Mouse (Mus musculus) limb, embryonic 11.5 days (tissue): ENCODE results near the gene Doc2a. TPM values are rescaled to one million over a fixed set of nuclear protein-coding genes. Genes with fewer than 3 reads are reported as not detected.

Experiments used
- ATAC-seq: fragments of 200-750 bp; cut with Nextera tagmentation; 2 replicates; pipeline ENCODE4 v1.8.0; 2017; ENCODE audit warnings: low read depth; ENCODE audit not compliant: insufficient number of reproducible peaks, low FRiP score, low TSS enrichment
- DNase-seq: peaks from one replicate; pipeline ENCODE4 v3.0.0-alpha.2; 2015; ENCODE audit warnings: low spot score
- H3K27ac ChIP-seq: fragments of 300-500 bp; sonication (generic); replicated peaks from 2 replicates; pipeline ENCODE4 v1.5.1; 2014; ENCODE audit warnings: low read depth, mild to moderate bottlenecking, low read length
- H3K27me3 ChIP-seq: fragments of 300-500 bp; sonication (generic); 2 replicates; pipeline ENCODE4 v1.6.1; 2014; ENCODE audit warnings: mild to moderate bottlenecking, low read length, mixed read lengths; ENCODE audit not compliant: control insufficient read depth, insufficient read depth
- H3K36me3 ChIP-seq: fragments of 300-500 bp; sonication (generic); 2 replicates; pipeline ENCODE4 v1.6.1; 2014; ENCODE audit warnings: mild to moderate bottlenecking, low read length, moderate library complexity, mixed read lengths; ENCODE audit not compliant: control insufficient read depth, insufficient read depth
- H3K4me1 ChIP-seq: fragments of 300-500 bp; sonication (generic); 2 replicates; pipeline ENCODE4 v1.6.1; 2014; ENCODE audit warnings: low read length, mixed read lengths; ENCODE audit not compliant: control insufficient read depth, insufficient read depth
- H3K4me2 ChIP-seq: fragments of 300-500 bp; sonication (generic); 2 replicates; pipeline ENCODE4 v1.6.1; 2014; ENCODE audit warnings: low read depth, mild to moderate bottlenecking, moderate library complexity; ENCODE audit not compliant: severe bottlenecking
- H3K4me3 ChIP-seq: fragments of 300-500 bp; sonication (generic); 2 replicates; pipeline ENCODE4 v1.5.1; 2014; ENCODE audit warnings: low read depth, low read length
- H3K9ac ChIP-seq: fragments of 300-500 bp; sonication (generic); 2 replicates; pipeline ENCODE4 v1.6.1; 2014; ENCODE audit warnings: mild to moderate bottlenecking, low read length
- H3K9me3 ChIP-seq: fragments of 300-500 bp; sonication (generic); 2 replicates; pipeline ENCODE4 v1.6.1; 2016; ENCODE audit warnings: low read length; ENCODE audit not compliant: control insufficient read depth
- WGBS: fragments of 180-500 bp; shearing (Covaris S2); extraction: QIAGEN DNeasy Blood & Tissue Kit; methylation state at CpG from one replicate; pipeline ENCODE4 v1.1.7; 2014; 5-methylcytosine and 5-hydroxymethylcytosine counted together
- polyA plus RNA-seq: library from polyadenylated mRNA; unstranded; fragments of >200 nt; fragmentation: Nextera tagmentation; extraction: Ambion mirVana; gene quantifications from 2 replicates; pipeline ENCODE4 v1.2.1, GENCODE M21; 2014

Gene Doc2a
- polyA plus RNA-seq, 1 experiment from 2014 or later = 1.5 TPM

DNA sequence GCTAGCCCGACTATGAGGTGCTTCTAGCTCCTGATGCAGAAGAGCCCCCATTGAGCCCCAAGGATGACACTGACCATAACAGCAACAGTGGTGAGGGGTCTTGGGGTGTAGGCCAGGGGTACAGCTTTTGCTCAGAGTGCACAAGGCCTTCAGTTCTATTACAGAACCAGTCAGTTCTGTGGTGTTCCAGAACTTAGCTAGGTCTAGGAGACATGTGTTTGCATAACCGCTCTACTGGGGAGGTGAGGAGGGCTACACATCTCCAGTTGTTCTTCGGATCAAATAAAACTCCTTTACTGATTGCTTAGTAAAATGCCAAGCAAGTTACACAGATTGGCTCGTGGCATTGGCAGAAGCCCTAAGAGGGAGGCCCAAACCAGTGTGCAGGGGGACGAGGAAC, 15.7 kb upstream of the Doc2a start, which contains the start of gene 4930451I11Rik:
Gene 4930451I11Rik, minus strand, starts transcription at position 101 of the 400 bp plus-strand sequence.
- Histone ChIP-seq H3K4me2 (peak within 1 kb of the TSS; percentile 37; the same call in 1 of the 2 replicates), H3K27me3 (no peaks in the 10 kb centered on the region), H3K9me3 (no peaks in the 10 kb centered on the region), H3K4me1 (peaks cover 5% of the 10 kb centered on the region; the same call in 1 of the 2 replicates), H3K9ac (no peak within 1 kb of the TSS), H3K27ac (no peak within 1 kb of the TSS), H3K36me3 (no peaks in the 10 kb centered on the region), H3K4me3 (peak within 1 kb of the TSS; percentile 18; the same call in 1 of the 2 replicates)
- 63% methylated on average over 5 of the region's 5 CpGs for WGBS
- no peak for ATAC-seq
- DNase-seq = no peak

DNA sequence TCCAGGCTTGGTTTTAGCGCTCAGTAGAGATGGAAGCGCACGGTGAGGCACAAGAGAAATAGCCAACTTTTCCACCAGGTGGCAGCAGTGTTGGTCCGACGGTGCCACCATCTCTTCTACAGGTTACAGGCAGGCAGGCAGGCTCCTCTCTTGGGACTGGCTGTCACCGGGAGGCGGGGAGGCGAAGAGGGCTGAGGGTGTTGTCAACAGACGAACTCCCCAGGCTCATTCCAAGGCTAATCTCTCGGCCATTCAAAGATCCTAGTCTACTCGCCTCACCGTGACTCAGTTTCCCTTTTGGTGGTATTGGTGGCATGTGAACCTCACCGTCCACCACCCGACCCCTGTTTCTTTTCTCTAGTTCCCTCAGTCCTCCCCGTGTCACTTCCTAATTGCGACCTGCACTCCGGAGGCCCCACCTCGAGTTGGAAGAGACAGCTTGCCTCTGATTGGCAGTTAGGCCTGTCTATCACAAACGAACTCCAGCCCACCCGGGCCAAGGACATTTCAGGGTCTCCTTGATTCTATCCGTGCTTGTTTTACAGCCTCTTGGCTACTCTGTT, 15.1 kb upstream of the Doc2a start:
- Histone ChIP-seq H3K27ac (no peak overlapping the region), H3K4me2 (peak overlapping the region; percentile 37; the same call in 1 of the 2 replicates), H3K36me3 (no peaks in the 10 kb centered on the region), H3K27me3 (no peaks in the 10 kb centered on the region), H3K9ac (no peak overlapping the region), H3K4me3 (peak overlapping the region; percentile 18; the same call in 1 of the 2 replicates), H3K9me3 (no peaks in the 10 kb centered on the region), H3K4me1 (peaks cover 5% of the 10 kb centered on the region; the same call in 1 of the 2 replicates)
- WGBS = 1% methylated on average over 21 of the region's 21 CpGs
- ATAC-seq = peak; percentile 57; the same call in 1 of the 2 replicates
- peak; percentile 85 for DNase-seq

DNA sequence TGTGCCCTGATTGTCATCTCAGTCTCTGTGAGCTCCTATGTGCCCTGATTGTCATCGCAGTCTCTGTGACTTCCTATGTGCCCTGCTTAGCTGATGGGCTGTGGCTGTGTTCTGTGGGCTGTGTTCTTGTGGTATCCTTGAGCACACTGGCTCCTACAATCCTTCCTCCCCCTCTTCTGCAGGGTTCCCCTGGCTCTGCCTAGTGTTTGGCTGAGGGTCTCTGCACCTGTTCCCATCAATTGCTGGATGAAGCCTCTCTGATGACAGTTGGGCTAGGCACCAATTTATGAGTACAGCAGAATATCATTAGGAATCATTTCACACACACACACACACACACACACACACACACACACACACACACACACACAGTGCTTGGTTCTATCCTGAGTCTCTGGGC, 13.9 kb upstream of the Doc2a start:
- no peak for DNase-seq
- Histone ChIP-seq H3K4me1 (peaks cover 5% of the 10 kb centered on the region; the same call in 1 of the 2 replicates), H3K9me3 (no peaks in the 10 kb centered on the region), H3K4me2 (no peak overlapping the region), H3K4me3 (no peak overlapping the region), H3K27ac (no peak overlapping the region), H3K9ac (no peak overlapping the region), H3K36me3 (no peaks in the 10 kb centered on the region), H3K27me3 (no peaks in the 10 kb centered on the region)
- no peak for ATAC-seq
- WGBS = 94% methylated on average over 1 of the region's 1 CpGs

GRCm38 (mm10) chr7:126843276-126843675, 3.9 kb upstream of the Doc2a start:
- ATAC-seq = no peak
- peaks cover 10% of the 10 kb centered on the region for H3K27me3 ChIP-seq
- no peak overlapping the region for H3K4me3 ChIP-seq
- H3K27ac ChIP-seq = no peak overlapping the region
- no peaks in the 10 kb centered on the region for H3K36me3 ChIP-seq
- peaks cover 9% of the 10 kb centered on the region for H3K4me1 ChIP-seq
- WGBS = 76% methylated on average over 9 of the region's 9 CpGs
- no peak overlapping the region for H3K4me2 ChIP-seq
- DNase-seq = no peak
- no peaks in the 10 kb centered on the region for H3K9me3 ChIP-seq
- no peak overlapping the region for H3K9ac ChIP-seq

DNA sequence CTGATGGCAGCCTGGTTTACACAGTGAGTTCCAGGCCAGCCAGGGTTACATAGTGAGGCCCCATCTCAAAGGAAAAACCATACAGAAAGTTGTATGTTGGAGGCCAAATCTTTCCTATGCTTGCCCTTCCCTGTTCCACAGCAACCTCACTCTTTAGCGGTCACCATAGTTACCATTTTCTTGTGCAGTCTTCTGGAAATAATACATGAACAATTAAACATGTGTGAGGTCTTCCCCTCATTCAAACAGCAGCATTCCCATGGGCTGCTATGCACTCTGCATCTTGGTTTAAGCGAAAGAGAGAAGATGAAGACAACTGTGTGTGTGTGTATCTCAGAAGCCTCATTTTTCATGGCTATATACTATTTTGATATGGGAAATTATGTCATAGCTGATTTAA, 1.7 kb upstream of the Doc2a start:
- peaks cover 32% of the 10 kb centered on the region for H3K27me3 ChIP-seq
- H3K9ac ChIP-seq = no peak overlapping the region
- H3K27ac ChIP-seq = no peak overlapping the region
- WGBS = 90% methylated on average over 2 of the region's 2 CpGs
- no peaks in the 10 kb centered on the region for H3K9me3 ChIP-seq
- no peak overlapping the region for H3K4me3 ChIP-seq
- peaks cover 13% of the 10 kb centered on the region for H3K4me1 ChIP-seq
- no peak for ATAC-seq
- no peaks in the 10 kb centered on the region for H3K36me3 ChIP-seq
- DNase-seq = no peak
- H3K4me2 ChIP-seq = no peak overlapping the region

GRCm38 (mm10) chr7:126847421-126848398, 494 bp downstream of the Doc2a start:
- H3K27me3 ChIP-seq = peaks cover 32% of the 10 kb centered on the region

GRCm38 (mm10) chr7:126848794-126849193, 1.6 kb downstream of the Doc2a start:
- peaks cover 32% of the 10 kb centered on the region for H3K27me3 ChIP-seq
- no peaks in the 10 kb centered on the region for H3K9me3 ChIP-seq
- H3K27ac ChIP-seq = no peak overlapping the region
- no peak for ATAC-seq
- 28% methylated on average over 10 of the region's 10 CpGs for WGBS
- peak overlapping the region; percentile 8; the same call in 1 of the 2 replicates for H3K4me3 ChIP-seq
- H3K4me1 ChIP-seq = peaks cover 13% of the 10 kb centered on the region
- peaks cover 11% of the 10 kb centered on the region for H3K36me3 ChIP-seq
- peak overlapping the region; percentile 30; the same call in 1 of the 2 replicates for H3K9ac ChIP-seq
- H3K4me2 ChIP-seq = no peak overlapping the region; the same call in 1 of the 2 replicates
- DNase-seq = no peak

More at GRCm38 (mm10) chr7:126847421-126848398, 494 bp downstream of the Doc2a start:
- H3K4me2 ChIP-seq = peak overlapping the region; percentile 100
- H3K9me3 ChIP-seq = no peaks in the 10 kb centered on the region
- peaks cover 13% of the 10 kb centered on the region for H3K4me1 ChIP-seq
- DNase-seq = peak; percentile 71
- H3K4me3 ChIP-seq = peak overlapping the region; percentile 52
- H3K9ac ChIP-seq = peak overlapping the region; percentile 62
- under 1% methylated on average over 62 of the region's 74 CpGs for WGBS
- peak; percentile 31; the same call in 1 of the 2 replicates for ATAC-seq
- peaks cover 6% of the 10 kb centered on the region for H3K36me3 ChIP-seq
- no peak overlapping the region for H3K27ac ChIP-seq

DNA sequence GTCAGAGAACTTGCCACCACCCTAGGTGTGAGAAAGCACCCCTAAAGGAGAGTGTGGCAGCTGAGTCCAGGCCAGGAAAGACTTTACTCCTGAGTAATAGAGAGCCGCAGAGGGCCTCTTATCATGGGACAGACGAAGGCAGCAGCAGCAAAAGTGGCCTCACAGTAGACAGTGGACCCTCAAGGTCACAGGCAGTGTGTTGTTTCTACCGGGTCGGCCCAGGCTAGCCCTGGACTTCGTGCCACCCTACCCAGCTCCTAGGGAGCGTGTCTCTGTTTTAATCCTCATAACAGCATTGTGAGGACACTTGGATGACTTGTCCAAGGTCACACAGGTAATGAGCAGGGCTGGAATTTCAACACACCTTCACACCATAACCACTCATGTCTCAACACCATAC, 2.9 kb downstream of the Doc2a start:
- no peak for ATAC-seq
- Histone ChIP-seq H3K27me3 (peaks cover 32% of the 10 kb centered on the region), H3K4me2 (no peak overlapping the region), H3K4me1 (peaks cover 13% of the 10 kb centered on the region), H3K4me3 (no peak overlapping the region), H3K27ac (no peak overlapping the region), H3K36me3 (peaks cover 16% of the 10 kb centered on the region), H3K9me3 (no peaks in the 10 kb centered on the region), H3K9ac (no peak overlapping the region)
- WGBS = 84% methylated on average over 6 of the region's 6 CpGs
- DNase-seq = no peak
